Mouse (Mus musculus) neutrophil, adult 5-6 weeks (primary cell): ENCODE measurements at regions not wholly inside any gene's neighbourhood (a gene's known extent, or its start where the extent isn't known, plus 50 kb on each side); places are given as distances from the start of the nearest gene placed in this dataset.

ENCODE experiments used
- ATAC-seq: fragments of 151-379, 151-347 bp; 2 replicates; pipeline ENCODE4 v1.8.0; 2017; ENCODE audit warnings: mild to moderate bottlenecking, moderate TSS enrichment; ENCODE audit not compliant: insufficient number of reproducible peaks, poor library complexity, low FRiP score, severe bottlenecking; ENCODE audit errors: extremely low read depth

GRCm38 (mm10) chr9:57325962-57326361, 63.5 kb upstream of the 1700017B05Rik start:
- peak; percentile 39; the same call in 1 of the 2 replicates for ATAC-seq

- peak; percentile 71 for ATAC-seq
Measured at GRCm38 (mm10) chr9:57319009-57319408, 56.6 kb upstream of the 1700017B05Rik start.

GRCm38 (mm10) chr9:57317531-57318201, 55.3 kb upstream of the 1700017B05Rik start:
- ATAC-seq: no peak

GRCm38 (mm10) chr9:57315032-57315660, 52.7 kb upstream of the 1700017B05Rik start:
- no peak for ATAC-seq

- ATAC-seq: no peak
Measured at GRCm38 (mm10) chr9:57313876-57314275, 51.5 kb upstream of the 1700017B05Rik start.

- ATAC-seq: no peak
Measured at GRCm38 (mm10) chr9:57312521-57312920, 50.1 kb upstream of the 1700017B05Rik start.
